9 mouse cellular contexts compared by ENCODE assay signal in genomic region chr2:30677498-30677897, GRCm38 (mm10).
DNase-seq lines count a peak whose midpoint lies in the region; ATAC-seq and TF ChIP-seq lines count a peak whose summit lies in the region.
"Had no signal": no experiment of that assay in that cellular context is flagged by ENCODE, and none has a peak within 500 bp of the region (broad histone marks: within the 10 kb centered on the region; RNA-seq: fewer than 3 reads in every experiment).

No protein-coding gene starts in this region.

- in situ Hi-C loops in ES-E14 (cut with MboI; ENCODE audit: low sequenced_read_pairs in 2 of 2, unreplicated experiment in 2 of 2) = no loop called here

- intact Hi-C loops in left cerebral cortex, postnatal 10 days (cut with DNase I) = no loop called here

- H3K4me2 ChIP-seq in heart, embryonic 14.5 days (ENCODE audit: low read length) = peak overlapping the region; percentile 68
- peak overlapping the region; percentile 66 for H3K4me2 ChIP-seq in forebrain, embryonic 13.5 days
- peak overlapping the region; percentile 52 for H3K4me2 ChIP-seq in liver, embryonic 15.5 days

- peak overlapping the region; percentile 27 to 28 for H3K4me3 ChIP-seq in heart, embryonic 14.5 days (ENCODE audit: control insufficient read depth in 1 of 2, insufficient read depth in 1 of 2, low read depth in 1 of 2, low read length in 2 of 2)
- peak overlapping the region; percentile 30 to 50; a peak in 3 of 4 replicates for H3K4me3 ChIP-seq in ES-E14 (ENCODE audit: insufficient read depth in 1 of 2, low read depth in 1 of 2, low read length in 2 of 2, poor library complexity in 1 of 2, severe bottlenecking in 1 of 2)
- H3K4me3 ChIP-seq in forebrain, embryonic 13.5 days = peak overlapping the region; percentile 31
- peak overlapping the region; percentile 25 for H3K4me3 ChIP-seq in liver, embryonic 15.5 days (replicated peaks)

- peaks cover 27 to 30% of the 10 kb centered on the region in 2 experiments for H3K4me1 ChIP-seq in heart, embryonic 14.5 days (ENCODE audit: control insufficient read depth in 2 of 2, insufficient read depth in 2 of 2, low read length in 2 of 2)
- peaks cover 0 to 11% of the 10 kb centered on the region in 2 experiments; a peak in 2 of 4 replicates for H3K4me1 ChIP-seq in ES-E14 (ENCODE audit: control insufficient read depth in 2 of 2, insufficient read depth in 2 of 2, low read length in 2 of 2, poor library complexity in 1 of 2)
- peaks cover 40% of the 10 kb centered on the region for H3K4me1 ChIP-seq in forebrain, embryonic 13.5 days
- H3K4me1 ChIP-seq in liver, embryonic 15.5 days (replicated peaks) = peaks cover 17% of the 10 kb centered on the region

- WGBS in heart, embryonic 14.5 days = 2% methylated on average over 5 of the region's 5 CpGs
- 3% methylated on average over 5 of the region's 5 CpGs for WGBS in forebrain, embryonic 13.5 days
- 8% methylated on average over 5 of the region's 5 CpGs for WGBS in liver, embryonic 15.5 days (ENCODE audit: insufficient replicate concordance)

- peaks cover 11% of the 10 kb centered on the region for H3K9me3 ChIP-seq in heart, embryonic 14.5 days (ENCODE audit: control insufficient read depth, low read length)
- no peaks in the 10 kb centered on the region for H3K9me3 ChIP-seq in ES-E14 (ENCODE audit: control insufficient read depth, insufficient read depth, low read depth, low read length)
- H3K9me3 ChIP-seq in forebrain, embryonic 13.5 days (replicated peaks) = 0 out of 2 replicates have a peak, but pooled peaks cover 9% of the 10 kb centered on the region
- no peaks in the 10 kb centered on the region; the same call in 1 of the 2 replicates for H3K9me3 ChIP-seq in liver, embryonic 15.5 days (replicated peaks)

- DNase-seq in heart, adult 18-20 months = no peak
- no peak for DNase-seq in ES-E14 (ENCODE audit: low read depth, low spot score)
- DNase-seq in thymus, postnatal 4 days = no peak
- DNase-seq in thymus, postnatal 36 days = no peak
- DNase-seq in left cerebral cortex, postnatal 10 days (ENCODE audit: extremely low spot score in 1 of 2, low spot score in 2 of 2) = no peak

- ATAC-seq in heart, embryonic 14.5 days (ENCODE audit: insufficient number of reproducible peaks, insufficient read depth, low FRiP score, low read depth) = peak; percentile 42
- ATAC-seq in forebrain, embryonic 13.5 days = peak; percentile 40; the same call in 1 of the 2 replicates
- no peak for ATAC-seq in liver, embryonic 15.5 days (ENCODE audit: insufficient read depth)
- ATAC-seq: Patski had no signal

- peak overlapping the region; percentile 75 for H3K9ac ChIP-seq in heart, embryonic 14.5 days (ENCODE audit: low read length)
- no peak overlapping the region for H3K9ac ChIP-seq in ES-E14 (ENCODE audit: insufficient read depth, low read depth, low read length, poor library complexity, severe bottlenecking)
- peak overlapping the region; percentile 73 for H3K9ac ChIP-seq in forebrain, embryonic 13.5 days
- no peak overlapping the region for H3K9ac ChIP-seq in liver, embryonic 15.5 days

- peak overlapping the region; percentile 98 to 99 for H3K27ac ChIP-seq in heart, embryonic 14.5 days (replicated peaks in 1 of 2; ENCODE audit: control insufficient read depth in 1 of 2, insufficient read depth in 1 of 2, low read depth in 2 of 2, low read length in 2 of 2)
- no peak overlapping the region for H3K27ac ChIP-seq in ES-E14 (ENCODE audit: insufficient read depth, low read depth, low read length, poor library complexity, severe bottlenecking)
- peak overlapping the region; percentile 97 for H3K27ac ChIP-seq in forebrain, embryonic 13.5 days
- H3K27ac ChIP-seq in liver, embryonic 15.5 days (replicated peaks) = 0 out of 2 replicates have a peak overlapping the region, but pooled peaks have one; percentile 55

- H3K27me3 ChIP-seq in heart, embryonic 14.5 days (ENCODE audit: control insufficient read depth, insufficient read depth, low read length) = no peaks in the 10 kb centered on the region
- H3K27me3 ChIP-seq in forebrain, embryonic 13.5 days = no peaks in the 10 kb centered on the region
- peaks cover 32% of the 10 kb centered on the region for H3K27me3 ChIP-seq in liver, embryonic 15.5 days
- H3K27me3 ChIP-seq: Patski had no signal

- no peaks in the 10 kb centered on the region for H3K36me3 ChIP-seq in heart, embryonic 14.5 days (ENCODE audit: control insufficient read depth, insufficient read depth, low read length)
- H3K36me3 ChIP-seq in ES-E14 (ENCODE audit: control insufficient read depth, insufficient read depth, low read length, poor library complexity, severe bottlenecking) = no peaks in the 10 kb centered on the region
- H3K36me3 ChIP-seq in forebrain, embryonic 13.5 days (ENCODE audit: poor library complexity, severe bottlenecking) = no peaks in the 10 kb centered on the region
- no peaks in the 10 kb centered on the region for H3K36me3 ChIP-seq in liver, embryonic 15.5 days (replicated peaks)

TF ChIP-seq in ES-E14, 5 proteins besides CTCF, POLR2A, EP300 and RAD21:
- TF ChIP-seq CHD2 (IDR thresholded peaks at IDR 0.05; ENCODE audit: low read depth, low read length) = no peak
- TF ChIP-seq ZC3H11A (IDR thresholded peaks at IDR 0.05; ENCODE audit: borderline replicate concordance, low read depth, low read length) = no peak
- no peak for TF ChIP-seq ZNF384 (IDR thresholded peaks at IDR 0.05; ENCODE audit: low read depth, low read length)

Comparison
In these comparisons a context has a peak if more than half of its experiments do, and no peak if none do; other contexts are left out.
1. H3K9ac ChIP-seq: peak in heart, embryonic 14.5 days (single experiment) and forebrain, embryonic 13.5 days (single experiment); none in ES-E14 (single experiment) and liver, embryonic 15.5 days (single experiment).
2. Peak in every context shown above with its lines, with median percentiles within 50 percentile points of each other: H3K4me2 ChIP-seq and H3K4me3 ChIP-seq.